Mouse (Mus musculus) intestine, postnatal 0 days (tissue): ENCODE data around the gene Pus10. TPM values are rescaled to one million over a fixed set of nuclear protein-coding genes. Genes with fewer than 3 reads are reported as not detected.
A peak's percentile ranks its signal among the peaks of the same experiment; 100 is the strongest.

ENCODE experiments used
- ATAC-seq: fragments of 200-750 bp; cut with Nextera tagmentation; 2 replicates; pipeline ENCODE4 v1.8.0; 2017; ENCODE audit warnings: mild to moderate bottlenecking, moderate TSS enrichment, moderate library complexity
- H3K27ac ChIP-seq: fragments of 300-500 bp; sonication (generic); 2 replicates; pipeline ENCODE4 v1.5.1; 2014; ENCODE audit warnings: mild to moderate bottlenecking, low read depth, low read length, moderate library complexity
- H3K27me3 ChIP-seq: fragments of 300-500 bp; sonication (generic); replicated peaks from 2 replicates; pipeline ENCODE4 v1.6.1; 2014; ENCODE audit warnings: low read length, mixed read lengths; ENCODE audit not compliant: control insufficient read depth, insufficient read depth
- H3K36me3 ChIP-seq: fragments of 300-500 bp; sonication (generic); 2 replicates; pipeline ENCODE4 v1.6.1; 2014; ENCODE audit warnings: mild to moderate bottlenecking, moderate library complexity; ENCODE audit not compliant: control insufficient read depth, insufficient read depth
- H3K4me1 ChIP-seq: fragments of 300-500 bp; sonication (generic); replicated peaks from 2 replicates; pipeline ENCODE4 v1.6.1; 2014; ENCODE audit warnings: antibody characterized with exemption, low read length, mixed read lengths; ENCODE audit not compliant: control insufficient read depth, insufficient read depth
- H3K4me2 ChIP-seq: fragments of 300-500 bp; sonication (generic); replicated peaks from 2 replicates; pipeline ENCODE4 v1.6.1; 2014; ENCODE audit warnings: low read depth, mild to moderate bottlenecking, moderate library complexity
- H3K4me3 ChIP-seq: fragments of 300-500 bp; sonication (generic); 2 replicates; pipeline ENCODE4 v1.5.1; 2014; ENCODE audit warnings: low read depth, low read length
- H3K9ac ChIP-seq: fragments of 300-500 bp; sonication (generic); 2 replicates; pipeline ENCODE4 v1.6.1; 2014; ENCODE audit warnings: mild to moderate bottlenecking, low read depth, low read length
- H3K9me3 ChIP-seq: fragments of 300-500 bp; sonication (generic); 2 replicates; pipeline ENCODE4 v1.6.1; 2016; ENCODE audit warnings: mixed run types; ENCODE audit not compliant: control insufficient read depth
- CTCF ChIP-seq: sonication (generic); IDR thresholded peaks from 2 replicates; pipeline ENCODE4 v1.5.1; 2016; ENCODE audit warnings: low read depth, mild to moderate bottlenecking, control low read depth, antibody characterized with exemption, moderate library complexity
- WGBS: fragments of 180-500 bp; shearing (Covaris S2); extraction: QIAGEN DNeasy Blood & Tissue Kit; methylation state at CpG from one replicate; pipeline ENCODE4 v1.1.7; 2014; 5-methylcytosine and 5-hydroxymethylcytosine counted together
- polyA plus RNA-seq: library from polyadenylated mRNA; unstranded; fragments of >200 nt; fragmentation: Nextera tagmentation; extraction: Ambion mirVana; gene quantifications from 2 replicates; pipeline ENCODE4 v1.2.1, GENCODE M21; 2015

Gene Pus10
- polyA plus RNA-seq, 1 experiment from 2014 or later, result 9.0 TPM

DNA sequence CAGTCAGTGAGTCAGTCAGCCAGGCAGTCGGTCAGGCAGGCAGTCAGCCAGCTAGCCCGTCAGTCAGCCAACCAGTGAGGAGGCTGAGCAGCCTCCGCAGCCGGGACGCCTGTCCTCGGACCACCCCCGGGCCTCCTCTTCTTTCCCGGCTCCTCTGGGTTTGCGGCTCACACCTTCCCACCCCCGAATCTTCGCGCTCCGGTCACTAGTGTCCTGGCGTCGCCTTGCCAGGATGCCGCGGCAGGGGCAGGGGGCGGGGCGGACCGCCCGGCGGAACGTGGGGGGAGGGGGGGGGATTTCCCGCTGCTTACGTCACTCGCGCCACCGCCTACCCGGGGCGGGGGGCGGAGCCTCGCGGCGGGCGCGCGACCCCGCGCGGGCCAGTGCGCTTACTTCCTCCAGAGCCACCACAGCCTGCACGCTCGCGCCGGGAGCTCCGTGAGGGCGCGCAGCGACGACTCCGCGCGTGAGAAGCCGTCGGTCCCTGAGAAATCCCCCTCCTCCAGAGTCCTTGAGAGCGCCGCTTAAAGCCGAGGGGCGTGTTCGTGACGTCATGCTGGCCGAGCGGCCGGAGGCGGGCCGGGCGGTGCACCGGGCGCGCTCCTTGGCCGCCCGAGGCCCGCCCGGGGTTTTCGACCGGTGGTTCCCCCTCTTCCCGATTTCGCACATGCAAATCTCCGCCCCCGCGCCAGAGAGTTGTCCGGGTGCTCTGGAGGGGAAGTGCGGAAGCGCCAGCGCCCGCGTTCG lies 105.5 kb downstream of the Pus10 start, which contains the start of gene Rel:
Rel (minus strand) TSS at position 211 of the 747 bp plus-strand sequence.
- Histone ChIP-seq H3K36me3 (no peaks in the 10 kb centered on the region), H3K9me3 (no peaks in the 10 kb centered on the region), H3K4me3 (peak within 1 kb of the TSS; percentile 80), H3K27me3 (no peaks in the 10 kb centered on the region), H3K27ac (peak within 1 kb of the TSS; percentile 93), H3K4me2 (peak within 1 kb of the TSS; percentile 85), H3K4me1 (no peaks in the 10 kb centered on the region), H3K9ac (peak within 1 kb of the TSS; percentile 78)
- no peak for TF ChIP-seq CTCF
- WGBS, result under 1% methylated on average over 86 of the region's 88 CpGs
- ATAC-seq, result peak; percentile 91

DNA sequence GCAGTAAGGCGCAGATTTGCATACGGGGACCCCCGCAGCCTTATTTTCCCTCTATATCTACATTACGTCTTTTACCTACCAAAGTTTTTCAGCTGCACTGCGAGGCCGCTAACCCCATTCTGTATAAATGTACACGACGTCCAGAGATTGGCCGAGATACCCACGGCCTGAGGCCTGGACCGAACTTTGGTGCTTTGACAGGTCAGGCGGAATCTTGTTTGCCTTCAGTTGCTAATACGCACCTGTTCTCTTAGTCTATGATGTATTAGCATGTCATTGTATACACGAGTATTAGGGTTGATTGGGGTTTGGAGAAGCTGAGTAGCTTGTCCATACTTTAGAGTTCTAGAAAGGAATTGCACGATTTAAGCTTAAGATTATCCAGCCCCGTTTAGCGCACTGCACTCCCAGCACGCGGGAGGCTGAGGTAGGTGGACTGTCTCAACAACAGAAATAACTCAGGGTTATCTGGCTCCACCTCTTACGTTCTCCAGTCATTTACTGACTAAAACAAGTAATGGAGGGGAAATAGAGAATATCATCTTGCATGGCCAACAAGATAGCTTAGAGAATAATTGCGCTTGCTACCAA lies 106.1 kb downstream of the Pus10 start:
- no peaks in the 10 kb centered on the region for H3K27me3 ChIP-seq
- peak overlapping the region; percentile 80 for H3K4me3 ChIP-seq
- peak overlapping the region; percentile 78 for H3K9ac ChIP-seq
- H3K4me1 ChIP-seq, result no peaks in the 10 kb centered on the region
- WGBS, result 7% methylated on average over 21 of the region's 21 CpGs
- peak overlapping the region; percentile 93 for H3K27ac ChIP-seq
- H3K36me3 ChIP-seq, result no peaks in the 10 kb centered on the region
- no peaks in the 10 kb centered on the region for H3K9me3 ChIP-seq
- no peak for TF ChIP-seq CTCF
- peak overlapping the region; percentile 85 for H3K4me2 ChIP-seq
- peak; percentile 31 for ATAC-seq

DNA sequence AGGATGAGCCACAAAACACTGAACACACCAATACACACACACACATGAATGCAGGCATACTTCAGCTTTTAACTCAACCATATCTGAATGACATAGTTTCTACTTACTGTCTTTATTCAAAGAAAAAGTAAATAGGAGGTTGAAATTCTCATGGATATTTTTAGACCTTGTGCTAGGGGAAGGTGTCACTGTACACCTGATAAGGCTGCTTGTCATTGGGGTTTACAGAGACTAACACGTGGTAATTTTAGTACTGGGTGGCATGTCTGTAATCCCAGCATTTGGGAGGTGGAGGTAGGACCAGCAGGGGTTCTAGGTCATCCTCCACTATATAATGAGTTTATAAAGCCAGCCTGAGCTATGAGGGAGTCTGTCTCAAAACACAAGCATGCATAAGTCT lies 107.0 kb downstream of the Pus10 start:
- no peak for TF ChIP-seq CTCF
- Histone ChIP-seq H3K9me3 (no peaks in the 10 kb centered on the region), H3K4me1 (no peaks in the 10 kb centered on the region), H3K4me2 (no peak overlapping the region), H3K9ac (no peak overlapping the region), H3K36me3 (no peaks in the 10 kb centered on the region), H3K27me3 (no peaks in the 10 kb centered on the region), H3K27ac (no peak overlapping the region), H3K4me3 (no peak overlapping the region)
- ATAC-seq, result no peak
- WGBS, result 26% methylated on average over 1 of the region's 1 CpGs

DNA sequence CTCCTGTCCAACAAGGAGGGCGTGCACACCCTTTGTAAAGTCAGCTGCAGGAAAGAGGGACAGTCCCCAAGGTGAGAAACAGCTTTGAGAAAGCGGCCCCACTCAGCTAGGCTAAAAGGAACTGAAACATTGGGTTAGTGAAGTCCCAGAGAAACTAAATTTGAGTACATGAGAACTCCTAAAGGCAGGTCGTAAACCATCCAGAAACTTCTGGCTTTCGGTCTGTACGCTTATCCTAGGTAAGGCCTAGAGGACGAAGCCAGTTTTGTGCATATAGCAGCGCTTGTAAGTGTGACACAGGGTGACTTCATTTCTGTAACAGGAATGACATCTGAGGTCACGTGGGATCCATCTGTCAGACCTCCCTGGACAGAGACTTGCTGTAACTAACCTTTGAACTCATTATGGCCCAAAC lies 113.3 kb downstream of the Pus10 start:
- WGBS, result 83% methylated on average over 8 of the region's 8 CpGs

DNA sequence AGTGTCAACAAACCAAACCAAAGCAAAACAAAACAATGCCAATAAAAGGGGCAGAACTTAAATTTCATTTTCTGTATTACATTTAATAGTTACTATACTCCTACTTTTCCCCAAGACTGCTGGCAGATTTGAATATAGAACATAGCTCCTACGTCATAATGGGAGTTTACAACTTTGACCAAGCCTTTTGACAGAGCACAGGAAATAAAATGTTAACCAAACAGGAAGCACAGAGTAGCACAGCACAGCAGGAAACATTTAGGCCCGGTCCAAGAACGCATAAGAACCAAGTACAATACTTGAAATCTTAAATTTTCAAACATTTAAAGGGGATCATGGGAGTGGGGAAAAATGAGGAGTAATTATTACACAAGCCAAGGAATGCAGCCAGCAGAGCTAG lies 116.6 kb downstream of the Pus10 start:
- no peak for ATAC-seq
- Histone ChIP-seq H3K27me3 (no peaks in the 10 kb centered on the region), H3K9me3 (no peaks in the 10 kb centered on the region), H3K4me3 (no peak overlapping the region), H3K4me2 (no peak overlapping the region), H3K36me3 (no peaks in the 10 kb centered on the region), H3K9ac (no peak overlapping the region), H3K27ac (no peak overlapping the region), H3K4me1 (no peaks in the 10 kb centered on the region)
- WGBS, result 64% methylated on average over 3 of the region's 3 CpGs
- no peak for TF ChIP-seq CTCF

More for the DNA sequence above, 113.3 kb downstream of the Pus10 start:
- Histone ChIP-seq H3K4me2 (no peak overlapping the region), H3K27me3 (no peaks in the 10 kb centered on the region), H3K4me3 (no peak overlapping the region), H3K4me1 (no peaks in the 10 kb centered on the region), H3K27ac (no peak overlapping the region), H3K9ac (no peak overlapping the region), H3K9me3 (no peaks in the 10 kb centered on the region), H3K36me3 (no peaks in the 10 kb centered on the region)
- no peak for TF ChIP-seq CTCF
- no peak for ATAC-seq

Other genes with a start within 250 kb of the Pus10 start
- gene Ahsa2, start 167.6 kb upstream of the Pus10 start, polyA plus RNA-seq, result 25.7 and 26.1 TPM in 2 replicates
- gene 1700093K21Rik, start 144.5 kb upstream of the Pus10 start, polyA plus RNA-seq, result 0.21 TPM in 1 of 2 replicates, not detected in the other
- 12.4 and 13.9 TPM in 2 replicates for gene 0610010F05Rik, start 32.0 kb upstream of the Pus10 start, polyA plus RNA-seq
- gene Pex13, start 285 bp downstream of the Pus10 start, polyA plus RNA-seq, result 29.7 and 36.1 TPM in 2 replicates
- 0.52 and 0.58 TPM in 2 replicates for gene Rel, start 105.3 kb downstream of the Pus10 start, polyA plus RNA-seq
- gene Papolg, start 229.6 kb downstream of the Pus10 start, polyA plus RNA-seq, result 4.0 and 4.5 TPM in 2 replicates